Mouse (Mus musculus) liver, postnatal 0 days (tissue): ENCODE measurements around the gene Olfr1148.

ENCODE experiments used
- CTCF ChIP-seq: sonication (generic); IDR thresholded peaks from 2 replicates; pipeline ENCODE4 v1.5.1; 2016; ENCODE audit warnings: antibody characterized with exemption, low read depth
- EP300 ChIP-seq: IDR thresholded peaks from 2 replicates; pipeline ENCODE4 v1.6.1; 2016; ENCODE audit warnings: antibody characterized with exemption, low read depth, mild to moderate bottlenecking

- no peak for TF ChIP-seq CTCF
- TF ChIP-seq EP300, result no peak
Measured at GRCm38 (mm10) chr2:87809522-87809921, 20.8 kb upstream of the Olfr1148 start, which contains the start of gene Olfr1145.
